Mouse (Mus musculus) forebrain, embryonic 13.5 days (tissue): ENCODE data around the gene Ninj2. TPM values are rescaled to one million over a fixed set of nuclear protein-coding genes. Genes with fewer than 3 reads are reported as not detected.

Experiments used
- ATAC-seq: fragments of 200-750 bp; cut with Nextera tagmentation; 2 replicates; pipeline ENCODE4 v1.8.0; 2017
- H3K27ac ChIP-seq: fragments of 300-500 bp; sonication (generic); 2 replicates; pipeline ENCODE4 v1.5.1; 2015; ENCODE audit warnings: inconsistent platforms, mild to moderate bottlenecking, moderate library complexity
- H3K27me3 ChIP-seq: fragments of 300-500 bp; sonication (generic); 2 replicates; pipeline ENCODE4 v1.6.1; 2015; ENCODE audit warnings: mild to moderate bottlenecking, inconsistent platforms
- H3K36me3 ChIP-seq: fragments of 300-500 bp; sonication (generic); 2 replicates; pipeline ENCODE4 v1.6.1; 2015; ENCODE audit warnings: mild to moderate bottlenecking, inconsistent platforms; ENCODE audit not compliant: poor library complexity, severe bottlenecking
- H3K4me1 ChIP-seq: fragments of 300-500 bp; sonication (generic); 2 replicates; pipeline ENCODE4 v1.6.1; 2015; ENCODE audit warnings: inconsistent platforms
- H3K4me2 ChIP-seq: fragments of 300-500 bp; sonication (generic); 2 replicates; pipeline ENCODE4 v1.6.1; 2015; ENCODE audit warnings: inconsistent platforms, mild to moderate bottlenecking, moderate library complexity
- H3K4me3 ChIP-seq: fragments of 300-500 bp; sonication (generic); 2 replicates; pipeline ENCODE4 v1.5.1; 2015; ENCODE audit warnings: mild to moderate bottlenecking, inconsistent platforms
- H3K9ac ChIP-seq: fragments of 300-500 bp; sonication (generic); 2 replicates; pipeline ENCODE4 v1.6.1; 2015; ENCODE audit warnings: mild to moderate bottlenecking, inconsistent platforms
- H3K9me3 ChIP-seq: fragments of 300-500 bp; sonication (generic); replicated peaks from 2 replicates; pipeline ENCODE4 v1.6.1; 2016; ENCODE audit warnings: inconsistent platforms
- WGBS: fragments of 180-500 bp; shearing (Covaris S2); methylation state at CpG from one replicate; pipeline ENCODE4 v1.1.7; 2015; 5-methylcytosine and 5-hydroxymethylcytosine counted together
- polyA plus RNA-seq: library from polyadenylated mRNA; unstranded; fragments of >200 nt; fragmentation: Nextera tagmentation; extraction: Ambion mirVana; gene quantifications from 2 replicates; pipeline ENCODE4 v1.2.1, GENCODE M21; 2015

Ninj2 gene
- not detected in 2 replicates for polyA plus RNA-seq

GRCm38 (mm10) chr6:120093100-120093499, at the start of gene Ninj2:
Gene Ninj2 (plus strand): TSS chr6:120093350.
- Histone ChIP-seq H3K27ac (no peak within 1 kb of the TSS), H3K4me2 (no peak within 1 kb of the TSS), H3K27me3 (no peaks in the 10 kb centered on the region), H3K4me1 (no peaks in the 10 kb centered on the region), H3K36me3 (no peaks in the 10 kb centered on the region), H3K9me3 (no peaks in the 10 kb centered on the region), H3K4me3 (no peak within 1 kb of the TSS), H3K9ac (no peak within 1 kb of the TSS)
- WGBS: 70% methylated on average over 11 of the region's 11 CpGs
- no peak for ATAC-seq

DNA sequence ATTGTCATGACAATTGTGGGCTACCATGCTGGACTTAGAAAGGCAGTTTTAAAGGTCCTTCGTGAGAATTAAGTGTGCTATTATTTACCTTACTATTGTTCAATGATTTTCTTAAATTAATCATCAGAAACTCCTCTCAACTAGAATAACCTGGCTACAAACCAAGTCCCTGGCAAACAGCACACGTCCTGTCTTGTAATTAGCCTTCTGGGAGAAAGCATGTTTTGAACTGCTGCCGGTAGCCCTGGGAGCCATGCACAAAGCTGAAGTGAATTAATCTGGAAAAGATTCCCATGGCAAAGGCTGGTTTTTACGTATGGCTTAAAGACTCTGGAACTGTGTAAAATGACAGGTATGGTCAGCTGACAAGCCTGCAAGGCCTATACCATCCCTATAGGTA, 47.7 kb upstream of the Ninj2 start:
- no peak for ATAC-seq
- WGBS: 61% methylated on average over 4 of the region's 4 CpGs
- Histone ChIP-seq H3K27me3 (no peaks in the 10 kb centered on the region), H3K9me3 (no peaks in the 10 kb centered on the region), H3K27ac (no peak overlapping the region), H3K4me2 (no peak overlapping the region), H3K4me1 (no peaks in the 10 kb centered on the region), H3K36me3 (no peaks in the 10 kb centered on the region), H3K4me3 (no peak overlapping the region), H3K9ac (no peak overlapping the region)

DNA sequence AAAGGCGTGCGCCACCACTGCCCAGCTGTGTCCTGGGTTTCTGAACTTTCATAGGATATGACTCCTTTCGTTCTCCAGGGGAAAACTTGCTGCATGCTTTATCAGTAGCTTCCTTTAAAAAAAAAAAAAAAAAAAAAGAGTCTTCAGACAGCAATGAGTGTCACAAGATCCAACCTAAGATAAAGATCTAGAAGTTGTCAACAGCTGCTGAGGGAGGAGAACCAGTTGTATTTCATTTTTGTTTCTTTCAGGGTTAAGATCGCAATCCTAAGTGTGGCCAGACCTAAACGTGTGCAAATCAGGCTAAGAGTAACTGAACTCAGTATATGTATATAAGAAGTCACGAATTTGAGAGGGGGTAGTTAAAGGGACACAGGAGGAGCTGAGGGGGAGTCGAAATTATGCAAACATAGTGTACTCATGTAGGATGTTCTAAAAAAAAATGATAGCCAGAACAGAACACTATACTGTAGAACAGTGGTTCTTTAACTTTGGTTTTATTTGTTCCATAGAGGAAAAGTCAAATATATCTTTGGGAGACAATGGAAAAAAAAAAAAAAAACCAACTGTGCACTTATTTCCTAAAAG, 45.4 kb upstream of the Ninj2 start:
- no peaks in the 10 kb centered on the region for H3K9me3 ChIP-seq
- H3K4me3 ChIP-seq: no peak overlapping the region
- no peak overlapping the region for H3K9ac ChIP-seq
- H3K4me2 ChIP-seq: no peak overlapping the region
- H3K27ac ChIP-seq: no peak overlapping the region
- ATAC-seq: no peak
- H3K27me3 ChIP-seq: no peaks in the 10 kb centered on the region
- no peaks in the 10 kb centered on the region for H3K36me3 ChIP-seq
- 84% methylated on average over 7 of the region's 7 CpGs for WGBS
- no peaks in the 10 kb centered on the region for H3K4me1 ChIP-seq

GRCm38 (mm10) chr6:120054412-120054811, 38.7 kb upstream of the Ninj2 start:
- Histone ChIP-seq H3K27me3 (no peaks in the 10 kb centered on the region), H3K9ac (no peak overlapping the region), H3K9me3 (no peaks in the 10 kb centered on the region), H3K4me3 (no peak overlapping the region), H3K4me1 (no peaks in the 10 kb centered on the region), H3K4me2 (no peak overlapping the region), H3K27ac (no peak overlapping the region), H3K36me3 (no peaks in the 10 kb centered on the region)
- no peak for ATAC-seq
- WGBS: 85% methylated on average over 6 of the region's 6 CpGs

DNA sequence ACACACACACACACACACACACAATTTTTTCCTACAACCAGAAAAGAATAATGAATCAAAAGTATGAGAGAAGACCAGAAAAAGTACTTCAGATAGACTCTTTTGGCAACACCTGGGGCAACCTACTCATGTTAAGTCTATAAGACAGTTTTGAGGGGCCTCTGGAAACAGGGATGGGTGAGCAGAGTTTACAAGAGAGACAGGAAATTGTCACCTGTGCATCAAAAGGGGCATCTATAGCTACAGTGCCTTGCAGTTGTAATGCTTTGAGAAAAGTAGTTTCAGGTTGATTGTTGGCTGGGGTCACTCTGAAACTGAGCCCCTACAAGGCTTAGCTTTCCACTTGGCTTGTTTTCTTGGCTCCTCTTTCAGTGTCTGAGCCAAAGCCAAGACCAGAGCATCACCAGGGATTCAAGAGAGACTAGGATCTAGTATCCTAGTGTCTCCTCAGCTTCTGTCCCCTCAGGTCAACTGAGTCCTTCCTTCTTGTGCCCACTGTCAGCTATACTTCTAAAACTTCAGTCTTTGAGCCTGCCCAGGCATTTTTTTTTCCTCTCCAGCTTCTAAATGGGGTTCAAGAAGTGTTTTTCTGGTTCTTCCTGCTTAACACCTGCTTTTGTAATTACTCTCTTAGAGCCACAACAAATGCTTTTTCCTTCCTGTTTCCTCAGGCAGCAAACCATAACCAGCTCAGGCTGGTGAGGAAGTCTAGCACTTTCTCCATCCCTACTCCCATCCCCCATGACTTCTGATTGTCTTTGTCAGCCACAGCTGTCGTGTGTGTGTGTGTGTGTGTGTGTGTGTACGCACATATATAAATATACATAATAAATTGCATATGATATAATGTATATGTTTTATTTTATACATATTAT, 37.2 kb upstream of the Ninj2 start:
- Histone ChIP-seq H3K4me3 (no peak overlapping the region), H3K9ac (no peak overlapping the region), H3K27ac (no peak overlapping the region), H3K36me3 (no peaks in the 10 kb centered on the region), H3K4me1 (no peaks in the 10 kb centered on the region), H3K27me3 (no peaks in the 10 kb centered on the region), H3K9me3 (no peaks in the 10 kb centered on the region), H3K4me2 (no peak overlapping the region)
- WGBS: 72% methylated on average over 2 of the region's 2 CpGs
- ATAC-seq: no peak

DNA sequence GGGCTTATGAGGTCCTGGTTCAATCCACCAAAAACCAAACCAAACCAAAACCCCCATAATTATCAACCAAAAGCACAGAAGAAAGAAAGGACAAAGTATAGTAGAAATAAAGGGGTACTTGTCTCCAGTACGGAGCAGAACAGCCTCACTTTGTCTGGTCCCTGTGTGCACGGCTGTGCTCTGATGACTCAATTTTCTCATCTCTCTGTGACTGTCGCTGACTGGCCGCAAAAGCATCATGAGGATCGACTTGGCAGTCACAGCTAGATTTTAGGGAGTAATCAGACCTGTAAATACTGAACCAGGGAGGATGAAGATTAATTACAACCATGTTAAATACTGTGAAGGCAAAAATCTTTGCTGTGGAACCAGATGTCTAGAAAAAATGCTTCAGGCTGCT, 30.2 kb upstream of the Ninj2 start:
- Histone ChIP-seq H3K4me2 (no peak overlapping the region), H3K27ac (no peak overlapping the region), H3K9ac (no peak overlapping the region), H3K4me3 (no peak overlapping the region), H3K36me3 (no peaks in the 10 kb centered on the region), H3K9me3 (no peaks in the 10 kb centered on the region), H3K27me3 (no peaks in the 10 kb centered on the region), H3K4me1 (no peaks in the 10 kb centered on the region)
- WGBS: 87% methylated on average over 5 of the region's 5 CpGs
- no peak for ATAC-seq

GRCm38 (mm10) chr6:120064627-120065026, 28.5 kb upstream of the Ninj2 start:
- Histone ChIP-seq H3K4me3 (no peak overlapping the region), H3K36me3 (no peaks in the 10 kb centered on the region), H3K4me2 (no peak overlapping the region), H3K9me3 (no peaks in the 10 kb centered on the region), H3K27me3 (no peaks in the 10 kb centered on the region), H3K4me1 (no peaks in the 10 kb centered on the region), H3K9ac (no peak overlapping the region), H3K27ac (no peak overlapping the region)
- no peak for ATAC-seq
- WGBS: 55% methylated on average over 2 of the region's 2 CpGs

DNA sequence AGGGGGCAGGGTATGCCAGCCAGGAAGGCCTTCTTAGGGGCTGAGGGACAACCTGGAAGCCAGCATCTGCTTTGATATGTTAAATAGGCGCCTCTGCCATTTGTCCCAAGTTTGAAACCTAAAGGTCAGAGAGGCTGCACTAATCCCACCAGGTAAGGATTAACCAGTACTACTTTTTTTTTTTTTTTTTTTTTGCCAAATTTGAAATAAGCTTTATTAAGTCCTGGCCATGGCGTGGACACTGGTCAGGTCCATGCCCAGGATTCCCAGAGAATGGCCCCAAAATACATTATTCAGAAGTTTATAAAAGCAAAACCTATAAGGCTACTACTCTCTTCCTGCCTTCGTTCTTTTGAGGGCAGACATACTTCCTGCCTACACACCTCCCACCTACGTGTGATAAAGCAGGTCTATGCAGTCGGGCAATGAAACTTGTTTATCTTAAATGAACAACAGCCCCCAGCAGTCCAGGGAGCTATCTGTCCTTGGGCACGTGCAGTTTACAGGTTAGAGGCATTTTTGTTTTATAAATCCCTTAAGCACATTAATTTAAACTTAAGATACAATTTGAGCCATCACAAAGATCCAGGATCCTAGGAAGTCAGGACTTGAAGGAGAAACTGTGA, 27.5 kb upstream of the Ninj2 start:
- no peak for ATAC-seq
- H3K4me3 ChIP-seq: no peak overlapping the region
- WGBS: 75% methylated on average over 6 of the region's 6 CpGs

GRCm38 (mm10) chr6:120069546-120069945, 23.6 kb upstream of the Ninj2 start:
- Histone ChIP-seq H3K9me3 (no peaks in the 10 kb centered on the region), H3K27ac (no peak overlapping the region), H3K4me1 (no peaks in the 10 kb centered on the region), H3K9ac (no peak overlapping the region), H3K36me3 (no peaks in the 10 kb centered on the region), H3K4me2 (no peak overlapping the region), H3K27me3 (no peaks in the 10 kb centered on the region), H3K4me3 (no peak overlapping the region)
- 86% methylated on average over 3 of the region's 3 CpGs for WGBS
- no peak for ATAC-seq

More for the DNA sequence above, 27.5 kb upstream of the Ninj2 start:
- Histone ChIP-seq H3K27me3 (no peaks in the 10 kb centered on the region), H3K4me2 (no peak overlapping the region), H3K9ac (no peak overlapping the region), H3K4me1 (no peaks in the 10 kb centered on the region), H3K36me3 (no peaks in the 10 kb centered on the region), H3K27ac (no peak overlapping the region), H3K9me3 (no peaks in the 10 kb centered on the region)

DNA sequence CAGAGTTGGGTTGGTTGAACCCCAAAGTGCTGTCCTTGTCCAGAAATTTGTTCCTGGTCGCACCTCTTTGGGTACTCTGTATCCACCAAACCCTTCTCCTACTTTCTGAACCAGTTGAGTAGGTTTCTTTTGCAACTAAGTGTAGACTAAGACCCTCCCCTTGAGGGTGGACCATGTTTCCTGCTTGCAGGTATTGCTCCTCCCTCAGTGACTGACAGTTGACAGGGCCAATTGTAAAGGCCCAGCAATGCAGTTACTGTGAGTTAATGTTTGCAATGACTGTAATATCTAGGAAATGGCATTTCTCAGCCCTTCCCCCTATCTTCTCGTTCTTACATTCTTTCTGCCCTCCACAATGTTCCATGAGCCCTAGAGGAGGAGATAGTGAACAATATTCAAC, 20.5 kb upstream of the Ninj2 start:
- no peak overlapping the region for H3K27ac ChIP-seq
- no peaks in the 10 kb centered on the region for H3K9me3 ChIP-seq
- no peaks in the 10 kb centered on the region for H3K27me3 ChIP-seq
- no peak overlapping the region for H3K4me3 ChIP-seq
- WGBS: 90% methylated on average over 2 of the region's 2 CpGs
- H3K4me2 ChIP-seq: no peak overlapping the region
- no peaks in the 10 kb centered on the region for H3K4me1 ChIP-seq
- H3K9ac ChIP-seq: no peak overlapping the region
- no peak for ATAC-seq
- no peaks in the 10 kb centered on the region for H3K36me3 ChIP-seq

- H3K4me2 ChIP-seq: no peak overlapping the region
- no peak for ATAC-seq
- 86% methylated on average over 6 of the region's 6 CpGs for WGBS
- H3K27ac ChIP-seq: no peak overlapping the region
- no peaks in the 10 kb centered on the region for H3K4me1 ChIP-seq
- no peaks in the 10 kb centered on the region for H3K36me3 ChIP-seq
- H3K9me3 ChIP-seq: no peaks in the 10 kb centered on the region
- no peak overlapping the region for H3K9ac ChIP-seq
- H3K27me3 ChIP-seq: no peaks in the 10 kb centered on the region
- no peak overlapping the region for H3K4me3 ChIP-seq
Measured at GRCm38 (mm10) chr6:120076619-120077450, 16.3 kb upstream of the Ninj2 start.

DNA sequence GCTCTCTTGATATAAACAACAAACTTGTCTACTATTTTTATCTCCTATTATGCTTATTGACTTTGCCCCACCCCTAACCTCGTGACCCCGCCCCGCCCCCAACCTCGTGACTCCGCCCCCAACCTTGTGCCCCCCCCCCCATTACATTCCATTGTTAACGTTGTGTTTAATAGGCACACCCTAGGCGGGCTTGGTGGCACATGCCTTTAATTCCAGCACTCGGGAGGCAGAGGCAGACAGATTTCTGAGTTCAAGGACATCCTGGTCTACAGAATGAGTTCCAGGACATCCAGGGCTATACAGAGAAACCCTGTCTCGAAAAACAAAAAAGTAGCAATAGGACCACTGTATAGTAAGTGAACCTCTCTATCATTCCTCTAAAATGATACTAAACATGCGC, 13.6 kb upstream of the Ninj2 start:
- Histone ChIP-seq H3K4me3 (no peak overlapping the region), H3K36me3 (no peaks in the 10 kb centered on the region), H3K27me3 (no peaks in the 10 kb centered on the region), H3K4me2 (no peak overlapping the region), H3K4me1 (no peaks in the 10 kb centered on the region), H3K9me3 (no peaks in the 10 kb centered on the region), H3K27ac (no peak overlapping the region), H3K9ac (no peak overlapping the region)
- WGBS: 84% methylated on average over 10 of the region's 10 CpGs
- no peak for ATAC-seq
